Mouse (Mus musculus) T-helper 1 cell (primary cell): ENCODE measurements around the gene 1600012H06Rik.
"Not testable (repeated sequence)": the region's sequence is repeated elsewhere in the genome, so short reads cannot be mapped to it uniquely, and the experiment has no call there.

ENCODE experiments used
- in situ Hi-C: fragments of 300-600 bp; cut with MboI, MseI; formaldehyde crosslinking; loops from one replicate; pipeline ENCODE4 v1.15.1; 2025; ENCODE audit warnings: high pct_unique_total_duplicates

The 1600012H06Rik gene

DNA sequence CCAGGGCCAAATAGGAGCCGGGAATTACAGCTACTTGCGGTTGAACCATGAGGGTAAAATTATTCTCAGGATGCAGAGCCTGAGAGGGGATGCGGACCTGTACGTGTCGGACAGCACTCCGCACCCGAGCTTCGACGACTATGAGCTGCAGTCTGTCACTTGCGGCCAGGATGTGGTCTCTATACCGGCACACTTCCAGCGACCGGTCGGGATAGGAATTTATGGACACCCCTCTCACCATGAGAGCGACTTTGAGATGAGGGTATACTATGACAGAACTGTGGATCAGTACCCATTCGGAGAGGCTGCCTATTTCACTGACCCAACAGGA lies 710 bp downstream of the 1600012H06Rik start:
- in situ Hi-C loops = no loop called here

- in situ Hi-C loops = no loop called here
These were observed 1.6 kb downstream of the 1600012H06Rik start for GRCm38 (mm10) chr17:14944551-14944950.

DNA sequence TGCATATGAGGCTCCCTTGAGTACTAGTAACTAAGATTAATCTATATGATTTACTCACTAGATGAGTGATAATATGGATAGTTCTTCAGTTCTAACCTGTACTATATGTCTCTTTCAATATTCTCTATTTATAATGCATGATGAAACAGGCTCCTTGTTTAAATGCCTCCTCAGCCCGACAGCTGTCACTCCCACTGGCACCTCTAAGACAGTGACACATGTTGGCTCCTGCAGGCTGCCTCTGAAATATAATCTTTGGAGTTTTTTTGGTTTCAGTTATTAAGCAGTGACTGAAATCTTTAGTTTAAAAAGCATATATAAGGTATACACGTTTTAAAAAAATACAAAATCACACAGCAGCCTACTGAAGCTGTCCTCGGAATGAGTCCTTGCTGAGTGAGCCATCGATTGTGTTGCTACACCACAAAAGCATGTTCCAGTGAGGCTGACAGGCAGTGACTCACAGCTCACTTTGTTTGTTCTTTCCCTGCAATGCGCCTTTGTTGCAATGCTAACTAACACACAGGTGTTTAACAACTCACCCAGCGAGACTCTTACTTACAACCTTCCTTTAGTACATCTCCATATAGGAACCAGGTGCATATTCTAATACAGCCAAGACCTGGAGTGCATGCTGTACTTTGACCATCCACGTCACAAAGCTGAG lies 6.3 kb downstream of the 1600012H06Rik start:
- in situ Hi-C loops = no loop called here

DNA sequence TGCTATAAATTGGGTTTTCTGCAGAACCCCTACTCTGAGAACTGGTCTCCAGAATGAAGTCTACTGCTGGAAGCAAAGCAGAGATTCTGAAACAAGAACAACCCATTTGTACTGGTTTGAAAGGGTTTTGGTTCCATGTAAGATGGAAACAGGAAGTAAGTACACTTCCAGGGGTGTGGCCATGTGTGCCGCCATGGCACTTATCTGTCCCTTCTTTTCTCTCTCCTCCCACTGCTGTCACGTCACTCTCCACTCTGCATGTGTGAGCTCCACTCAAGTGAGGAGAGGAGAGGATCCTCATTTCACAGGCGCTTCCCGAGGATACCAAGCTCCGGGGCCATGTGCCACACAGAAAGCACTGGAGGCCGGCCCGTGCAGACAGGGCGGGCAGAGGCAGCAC lies 10.5 kb downstream of the 1600012H06Rik start:
- in situ Hi-C loops = loop anchor here (10.0 to 25.0 kb wide), 3 partner anchors 71 to 1991 kb away; partner anchors contain the start of gene Acat2

DNA sequence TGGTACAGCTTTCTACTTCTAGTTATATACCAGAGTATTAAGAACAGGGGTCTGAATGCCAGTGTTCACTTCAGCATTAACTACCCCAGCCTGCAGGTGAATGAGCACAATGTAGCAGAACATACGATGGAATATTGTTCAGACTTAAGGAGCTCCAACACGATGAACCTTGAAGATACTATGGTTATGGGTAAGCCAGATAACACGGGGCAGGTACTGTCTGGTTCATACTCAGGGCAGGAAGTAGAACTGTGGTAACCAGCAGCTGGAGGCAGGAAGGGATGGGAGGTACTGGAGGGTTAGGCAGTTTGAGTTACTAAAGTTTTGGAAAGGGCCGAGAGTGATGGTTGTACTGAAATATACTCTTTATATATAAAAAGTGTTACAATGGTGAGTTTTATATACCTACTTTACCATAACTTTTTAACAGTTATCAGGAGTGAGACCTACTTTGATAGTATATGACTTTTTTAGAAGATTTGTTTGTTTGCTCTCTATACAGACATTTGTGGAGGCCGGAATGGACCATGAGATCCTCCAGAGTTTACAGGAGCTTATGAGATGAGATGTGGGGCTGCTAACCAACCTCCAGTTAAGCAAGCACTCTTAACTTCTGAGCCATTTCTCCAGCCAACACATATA lies 15.8 kb downstream of the 1600012H06Rik start:
- in situ Hi-C loops = loop anchor here (5.0 to 25.0 kb wide), 4 partner anchors 33 to 1997 kb away; partner anchors contain the start of gene Acat2

- in situ Hi-C loops = loop anchor here (5.0 to 25.0 kb wide), 4 partner anchors 32 to 1998 kb away; partner anchors contain the start of gene Acat2
These were observed 17.0 kb downstream of the 1600012H06Rik start for GRCm38 (mm10) chr17:14959979-14960378.

DNA sequence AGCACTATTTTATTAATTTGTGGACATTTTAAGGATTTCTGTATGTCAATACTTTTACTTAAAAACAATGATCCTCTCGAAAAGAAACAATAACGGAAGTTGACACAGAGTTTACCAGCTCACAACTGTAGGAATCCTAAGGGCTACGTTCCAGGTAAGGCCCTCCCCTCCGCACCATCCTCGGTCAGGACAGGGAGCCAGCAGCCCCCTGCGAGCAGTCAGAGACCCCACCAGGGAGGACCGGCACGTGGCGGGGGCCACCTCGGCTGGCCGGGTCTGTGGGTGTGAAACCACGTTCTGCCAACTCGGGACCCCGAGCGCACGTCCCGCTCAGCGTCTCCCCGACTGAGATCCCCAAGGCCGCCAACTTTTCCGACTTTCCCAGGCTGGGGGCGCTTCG lies 17.5 kb downstream of the 1600012H06Rik start:
- in situ Hi-C loops = loop anchor here (25.0 kb wide), 2 partner anchors 777 to 1998 kb away; partner anchors contain the start of gene Acat2

GRCm38 (mm10) chr17:14960951-14961556 lies 18.1 kb downstream of the 1600012H06Rik start, which contains the start of gene Phf10:
Gene Phf10 (minus strand): TSS chr17:14961273.
- in situ Hi-C loops = loop anchor here (25.0 kb wide), 2 partner anchors 776 to 1999 kb away; partner anchors contain the start of gene Acat2

- in situ Hi-C loops = loop anchor here (25.0 kb wide), 2 partner anchors 776 to 1999 kb away; partner anchors contain the start of gene Acat2
These were observed 18.7 kb downstream of the 1600012H06Rik start for GRCm38 (mm10) chr17:14961557-14962154.

DNA sequence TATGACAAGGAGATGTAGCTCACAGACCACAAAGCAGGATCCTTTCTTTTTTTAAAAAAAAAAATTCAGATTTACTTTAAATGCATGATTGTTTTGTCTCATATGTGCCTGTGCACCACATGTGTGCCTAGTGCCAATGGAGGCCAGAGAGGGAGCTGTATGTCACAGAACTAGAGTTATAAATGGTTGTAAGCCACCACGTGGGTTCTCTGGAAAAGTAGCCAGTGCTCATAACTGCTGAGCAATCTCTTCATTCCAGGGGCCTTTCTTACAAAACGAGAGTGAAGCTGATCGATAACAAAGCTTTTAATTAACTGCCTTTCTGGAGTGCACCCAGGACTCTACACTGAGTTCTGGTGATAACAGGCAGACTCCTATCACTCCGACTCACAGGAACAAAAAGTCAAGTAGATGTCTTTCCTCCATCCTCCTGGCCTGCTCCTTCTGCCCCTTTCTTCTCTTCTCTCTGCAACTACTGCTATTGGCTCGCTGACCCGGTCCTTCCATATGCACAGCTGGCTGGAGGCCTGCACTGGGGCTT lies 25.5 kb downstream of the 1600012H06Rik start:
- in situ Hi-C loops = loop anchor here (25.0 kb wide), 2 partner anchors 769 to 2006 kb away; partner anchors contain the start of gene Acat2

GRCm38 (mm10) chr17:14977718-14978361 lies 34.9 kb downstream of the 1600012H06Rik start:
- in situ Hi-C loops = not testable (repeated sequence)

DNA sequence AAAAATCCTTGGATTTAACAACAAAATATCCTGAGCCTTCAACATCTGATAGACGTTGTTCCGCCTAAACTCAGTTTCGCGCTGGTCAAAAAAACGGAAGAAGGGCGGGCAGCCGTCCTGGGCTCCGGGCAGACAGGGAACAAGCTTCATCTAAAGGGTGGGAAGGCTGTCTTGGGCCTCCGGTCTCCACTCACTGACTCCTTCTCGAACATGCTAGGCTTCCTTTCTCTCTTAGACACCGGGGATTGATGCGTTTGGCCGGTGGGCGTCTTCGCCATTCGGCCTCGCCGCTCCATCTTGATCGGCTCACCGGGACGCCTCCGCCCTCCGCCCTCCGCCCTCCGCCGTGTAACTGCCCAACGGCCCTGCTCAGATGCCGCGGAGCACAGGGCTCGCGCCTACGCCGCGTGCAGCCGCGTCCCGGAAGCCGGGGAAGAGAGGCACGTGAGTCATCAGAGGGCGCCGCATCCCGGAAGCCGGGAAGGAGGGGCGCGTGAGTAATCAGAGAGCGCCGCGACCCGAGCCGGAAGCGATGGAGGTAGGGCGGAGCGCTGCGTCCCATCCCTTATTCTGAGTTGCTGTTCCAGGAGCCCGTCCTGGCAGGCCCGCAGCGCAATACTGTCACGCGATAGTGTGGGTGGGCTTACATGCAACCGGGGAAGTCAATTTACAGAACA lies 35.5 kb downstream of the 1600012H06Rik start, which contains the start of the genes 9030025P20Rik and Gm3417:
Gene 9030025P20Rik, plus strand, starts transcription at position 107 of the 677 bp plus-strand sequence.
Gene Gm3417, minus strand, starts transcription at position 429 of the 677 bp plus-strand sequence.
- in situ Hi-C loops = not testable (repeated sequence)

DNA sequence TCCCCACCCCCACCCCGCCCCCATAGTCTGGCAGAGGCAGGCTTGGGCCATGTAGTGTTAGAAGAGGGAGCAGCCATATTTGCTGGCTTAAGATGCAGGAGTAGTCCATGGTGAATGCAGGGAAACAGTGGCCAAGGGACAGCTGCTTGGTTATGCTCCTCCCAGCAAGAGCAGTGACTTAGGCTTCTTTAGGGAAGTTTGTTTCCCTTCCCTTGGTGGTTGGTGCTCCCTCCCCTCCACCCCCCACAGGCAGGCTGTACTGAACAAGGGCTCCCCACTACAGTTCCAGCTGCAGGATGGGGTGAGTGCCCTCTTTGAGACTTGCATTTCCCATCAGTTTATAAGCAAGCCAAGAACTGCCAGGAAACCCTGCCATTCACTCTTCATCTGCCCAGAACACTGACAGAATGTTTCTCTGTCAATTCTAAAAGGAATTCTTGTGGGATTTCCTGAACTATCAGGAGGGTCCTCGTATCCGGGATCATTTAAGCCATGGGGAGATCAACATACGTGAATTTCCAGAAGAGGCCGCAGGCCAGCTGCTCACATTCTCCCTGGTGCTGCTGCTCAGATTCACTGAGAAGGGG lies 47.2 kb downstream of the 1600012H06Rik start:
- in situ Hi-C loops = loop anchor here (5.0 kb wide), 1 partner anchor 33 kb away; no protein-coding TSS in a partner anchor

DNA sequence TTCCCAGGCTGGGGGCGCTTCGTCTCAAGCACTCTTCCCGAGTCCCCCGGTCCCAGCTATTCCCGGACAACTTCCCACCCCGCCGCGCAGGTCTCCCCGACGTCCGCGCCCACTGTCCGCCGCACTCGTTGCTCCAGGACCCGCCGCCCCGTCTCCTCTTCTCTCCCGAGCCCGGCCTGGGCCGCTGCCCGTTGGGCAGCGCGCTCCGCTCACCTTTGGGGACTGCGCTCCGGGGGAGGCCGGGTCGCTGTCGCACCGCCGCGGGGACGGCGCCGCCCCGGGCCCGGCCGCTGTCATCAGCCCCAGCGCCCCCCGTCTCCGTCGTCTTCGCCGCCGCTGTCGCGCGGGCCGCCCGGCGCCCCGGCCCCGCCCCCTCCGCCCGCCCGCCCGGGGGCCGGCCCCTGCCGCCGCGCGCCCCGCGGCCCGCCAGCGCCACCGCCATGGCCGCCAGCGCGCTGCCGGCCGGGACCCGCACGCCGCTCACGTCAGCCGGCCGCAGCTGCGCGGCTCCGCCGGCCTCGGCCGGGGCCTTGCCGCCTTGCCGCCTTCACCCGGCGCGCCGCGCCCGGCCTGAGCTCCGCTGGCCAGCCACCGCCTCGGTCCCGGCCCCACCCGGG lies 49.6 kb downstream of the 1600012H06Rik start:
- in situ Hi-C loops = loop anchor here (5.0 kb wide), 1 partner anchor 35 kb away; no protein-coding TSS in a partner anchor

DNA sequence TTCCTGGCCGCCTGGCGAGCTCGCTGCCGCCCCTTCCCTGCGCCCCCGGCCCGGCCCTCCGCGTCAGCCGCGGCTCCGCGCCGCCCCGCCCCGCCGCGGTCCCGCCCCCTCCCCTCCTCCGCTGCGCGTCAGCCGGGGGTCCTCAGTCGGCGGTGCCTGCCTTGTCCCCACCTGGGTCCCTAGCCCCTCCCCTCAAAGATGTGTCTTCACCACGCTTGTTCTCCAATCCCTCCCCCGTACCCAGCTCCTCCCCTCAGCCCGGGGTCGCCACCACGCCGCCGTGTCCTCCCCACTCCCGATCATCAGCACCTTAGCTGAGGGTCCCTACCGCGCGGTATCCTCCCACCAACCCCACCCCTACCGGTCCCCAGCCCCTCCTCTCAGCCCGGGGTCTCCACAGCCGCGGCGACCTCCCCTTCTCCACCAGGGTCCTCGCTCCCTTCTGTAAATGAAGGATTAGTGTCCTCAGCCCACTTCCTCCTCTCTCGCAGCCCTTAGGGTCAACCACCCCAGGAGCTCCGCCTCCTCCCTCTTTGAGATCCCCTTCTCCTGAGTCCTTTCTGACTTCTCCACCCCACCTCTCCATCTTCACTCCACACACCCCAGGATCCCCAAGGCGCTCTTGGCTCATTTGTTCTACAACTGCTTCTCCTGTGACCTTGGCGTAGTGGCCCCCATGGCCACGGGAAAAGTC lies 50.3 kb downstream of the 1600012H06Rik start:
- in situ Hi-C loops = loop anchor here (5.0 kb wide), 1 partner anchor 36 kb away; no protein-coding TSS in a partner anchor

GRCm38 (mm10) chr17:14994140-14994539 lies 51.2 kb downstream of the 1600012H06Rik start:
- in situ Hi-C loops = loop anchor here (5.0 kb wide), 1 partner anchor 37 kb away; no protein-coding TSS in a partner anchor

DNA sequence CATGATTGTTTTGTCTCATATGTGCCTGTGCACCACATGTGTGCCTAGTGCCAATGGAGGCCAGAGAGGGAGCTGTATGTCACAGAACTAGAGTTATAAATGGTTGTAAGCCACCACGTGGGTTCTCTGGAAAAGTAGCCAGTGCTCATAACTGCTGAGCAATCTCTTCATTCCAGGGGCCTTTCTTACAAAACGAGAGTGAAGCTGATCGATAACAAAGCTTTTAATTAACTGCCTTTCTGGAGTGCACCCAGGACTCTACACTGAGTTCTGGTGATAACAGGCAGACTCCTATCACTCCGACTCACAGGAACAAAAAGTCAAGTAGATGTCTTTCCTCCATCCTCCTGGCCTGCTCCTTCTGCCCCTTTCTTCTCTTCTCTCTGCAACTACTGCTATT lies 57.1 kb downstream of the 1600012H06Rik start:
- in situ Hi-C loops = not testable (repeated sequence)

DNA sequence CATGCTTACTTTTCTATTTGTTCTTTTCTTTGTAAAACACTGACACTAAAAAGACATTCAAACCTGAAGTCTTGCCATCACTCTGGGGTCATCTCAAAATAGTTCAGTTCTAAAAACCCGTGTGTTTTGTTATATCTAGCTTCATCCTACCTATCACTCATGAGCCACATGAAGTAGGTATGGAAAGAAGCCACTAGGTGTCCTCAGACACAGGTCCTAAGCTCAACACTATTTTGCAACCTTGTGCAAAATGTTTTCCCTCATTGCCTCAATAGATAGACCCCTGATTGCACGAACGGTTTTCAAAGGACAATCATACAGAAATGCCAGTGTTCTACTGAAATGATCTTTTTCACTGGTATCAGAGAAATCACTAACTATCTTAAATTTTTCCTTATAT lies 66.1 kb downstream of the 1600012H06Rik start:
- in situ Hi-C loops = not testable (repeated sequence)
